Mouse (Mus musculus) brown adipose tissue, adult 24 weeks (tissue): Measurements from ENCODE around the gene 2210016F16Rik. TPM values are rescaled to one million over a fixed set of nuclear protein-coding genes. Genes with fewer than 3 reads are reported as not detected.

Source experiments
- H3K27ac ChIP-seq: fragments of 200-500 bp; replicated peaks from 2 replicates; pipeline ENCODE4 v1.5.1; 2012; ENCODE audit warnings: low read depth, mild to moderate bottlenecking, low read length
- H3K4me1 ChIP-seq: fragments of 200-500 bp; 2 replicates; pipeline ENCODE4 v1.6.1; 2012; ENCODE audit warnings: low read length, mixed read lengths; ENCODE audit not compliant: control insufficient read depth, insufficient read depth, insufficient read length
- H3K4me3 ChIP-seq: fragments of 200-500 bp; 2 replicates; pipeline ENCODE4 v1.5.1; 2012; ENCODE audit warnings: low read depth, mild to moderate bottlenecking, low read length, moderate library complexity; ENCODE audit not compliant: insufficient read depth
- polyA plus RNA-seq: library from polyadenylated mRNA; stranded (reverse); fragments of >200 nt; gene quantifications from 2 replicates; pipeline ENCODE4 v1.2.4, GENCODE M21; 2012; ENCODE audit not compliant: missing spikeins, insufficient read depth, insufficient read length

The 2210016F16Rik gene
- polyA plus RNA-seq, 1 experiment: 30.3 TPM

DNA sequence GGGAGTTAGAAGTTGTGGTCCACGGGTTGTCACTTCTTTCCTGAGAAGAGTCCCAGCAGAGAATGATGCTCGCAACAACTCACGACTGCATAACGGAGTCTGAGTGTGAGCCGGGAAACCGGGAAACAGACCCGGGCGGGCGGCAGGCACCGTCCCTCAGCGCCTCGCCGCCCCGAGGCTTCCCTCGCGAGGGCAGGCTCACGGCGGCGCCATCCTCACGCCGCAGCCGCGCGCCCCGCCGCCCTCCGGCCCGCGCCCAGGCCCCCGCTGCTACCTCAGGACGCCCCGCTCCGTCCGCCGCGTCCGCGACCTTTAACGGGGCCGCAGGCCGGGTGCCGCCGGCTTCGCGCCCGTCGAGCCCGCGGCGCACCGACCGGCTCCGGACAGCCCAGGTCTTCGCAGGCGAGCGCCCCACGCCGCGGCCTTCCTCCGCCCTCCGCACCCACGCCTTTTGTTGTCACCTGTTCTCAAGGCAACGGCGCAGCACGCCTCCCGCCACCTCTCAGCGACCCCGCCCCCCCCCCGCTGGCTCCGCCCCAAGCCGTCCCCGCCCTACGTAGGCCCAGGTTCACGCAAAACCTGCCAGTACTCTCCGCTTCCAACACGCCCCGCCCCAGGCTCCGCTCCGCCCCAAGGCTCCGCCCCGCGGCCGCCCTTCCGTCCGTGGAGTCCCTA lies 26.3 kb downstream of the 2210016F16Rik start, which contains the start of gene Kif27:
Gene Kif27 (minus strand): TSS at position 494 of the 675 bp plus-strand sequence.
- peak within 1 kb of the TSS; percentile 63 for H3K4me3 ChIP-seq
- no peak within 1 kb of the TSS for H3K27ac ChIP-seq
- H3K4me1 ChIP-seq: peaks cover 2% of the 10 kb centered on the region; the same call in 1 of the 2 replicates

GRCm38 (mm10) chr13:58352996-58353395 lies 32.0 kb downstream of the 2210016F16Rik start:
- Histone ChIP-seq H3K4me3 (no peak overlapping the region), H3K27ac (no peak overlapping the region), H3K4me1 (no peaks in the 10 kb centered on the region)

GRCm38 (mm10) chr13:58350606-58351005 lies 34.4 kb downstream of the 2210016F16Rik start:
- H3K4me3 ChIP-seq: no peak overlapping the region
- no peaks in the 10 kb centered on the region for H3K4me1 ChIP-seq
- no peak overlapping the region for H3K27ac ChIP-seq

GRCm38 (mm10) chr13:58344505-58344904 lies 40.5 kb downstream of the 2210016F16Rik start:
- H3K4me1 ChIP-seq: no peaks in the 10 kb centered on the region
- H3K27ac ChIP-seq: no peak overlapping the region
- H3K4me3 ChIP-seq: no peak overlapping the region

- no peak overlapping the region for H3K4me3 ChIP-seq
- H3K4me1 ChIP-seq: no peaks in the 10 kb centered on the region
- H3K27ac ChIP-seq: no peak overlapping the region
Observed at GRCm38 (mm10) chr13:58337456-58337855, 47.6 kb downstream of the 2210016F16Rik start.

DNA sequence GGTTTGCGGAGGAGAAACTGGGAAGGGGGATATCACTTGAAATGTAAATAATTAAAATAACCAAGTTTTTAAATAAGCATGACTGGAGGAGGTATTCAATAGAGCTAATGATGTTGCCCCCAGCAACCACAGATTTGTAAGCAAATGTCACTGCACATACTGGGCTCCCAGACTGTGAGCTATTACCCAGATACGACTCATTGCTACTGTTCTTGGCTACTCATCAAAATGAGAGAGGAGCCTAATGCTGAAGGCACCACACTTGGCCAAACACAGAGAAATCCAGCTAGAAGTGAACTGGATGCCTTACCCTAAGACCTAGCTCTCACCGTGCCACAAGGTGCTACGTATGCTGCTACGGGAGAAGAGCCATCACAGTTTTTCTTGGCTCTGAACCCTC lies 50.9 kb downstream of the 2210016F16Rik start:
- H3K27ac ChIP-seq: no peak overlapping the region
- no peak overlapping the region for H3K4me3 ChIP-seq
- no peaks in the 10 kb centered on the region for H3K4me1 ChIP-seq

Other genes starting within 250 kb of the 2210016F16Rik start
- gene Idnk, start 227.6 kb downstream of the 2210016F16Rik start, polyA plus RNA-seq: 35.6 and 46.5 TPM in 2 replicates
- gene Ubqln1, start 169.6 kb downstream of the 2210016F16Rik start, polyA plus RNA-seq: 92.7 and 94.0 TPM in 2 replicates
- 35.4 and 45.5 TPM in 2 replicates for gene Gkap1, start 109.5 kb downstream of the 2210016F16Rik start, polyA plus RNA-seq
- gene Kif27, start 26.1 kb downstream of the 2210016F16Rik start, polyA plus RNA-seq: 0.32 TPM in 1 of 2 replicates, not detected in the other
- 16.1 and 25.2 TPM in 2 replicates for gene Rmi1, start 17.0 kb upstream of the 2210016F16Rik start, polyA plus RNA-seq
- gene Hnrnpk, start 18.1 kb upstream of the 2210016F16Rik start, polyA plus RNA-seq: 379 and 394 TPM in 2 replicates
- gene Slc28a3, start 225.7 kb upstream of the 2210016F16Rik start, polyA plus RNA-seq: not detected in 2 replicates